Mouse (Mus musculus): ENCODE data around the gene S100a4. TPM values are rescaled to one million over a fixed set of nuclear protein-coding genes. Genes with fewer than 3 reads are reported as not detected.

Gene S100a4
- polyA plus RNA-seq, 1 experiment, result 2.5 TPM

DNA sequence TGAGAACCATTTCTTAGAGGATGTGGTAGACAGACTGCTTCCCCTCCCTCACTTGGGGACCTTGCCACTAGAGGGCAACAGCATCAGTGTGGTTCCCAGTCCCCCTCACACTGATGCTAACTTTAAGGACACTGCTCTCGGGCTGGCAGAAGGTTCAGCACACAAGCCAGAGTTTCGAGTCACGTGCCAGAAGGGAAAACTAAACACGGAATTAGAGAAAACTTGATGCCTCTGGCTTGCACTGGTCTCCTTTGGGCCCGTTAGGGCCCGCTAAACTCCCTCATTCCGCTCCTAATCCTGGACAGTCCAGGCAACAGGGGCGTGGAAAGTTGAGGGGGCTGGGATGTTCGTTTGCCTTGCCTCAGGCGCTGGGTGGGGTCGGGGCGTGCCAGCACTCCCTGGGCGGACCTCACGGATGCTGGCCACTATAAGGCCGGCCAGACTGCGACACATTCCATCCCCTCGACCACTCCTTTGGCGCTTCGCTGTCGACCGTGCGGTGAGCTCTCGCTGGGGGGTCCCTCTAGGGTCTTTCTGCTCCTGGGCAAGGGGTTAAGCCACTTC lies 9.2 kb downstream of the S100a4 start, which contains the start of gene S100a6:
TSS of gene S100a6 (plus strand) at position 155 of the 564 bp plus-strand sequence.
- no peak for TF ChIP-seq POLR2A (IDR thresholded peaks at IDR 0.05; ENCODE audit: borderline replicate concordance, extremely low read depth, insufficient read depth, insufficient read length, poor library complexity, severe bottlenecking)
- TF ChIP-seq CTCF (IDR thresholded peaks at IDR 0.05; ENCODE audit: borderline replicate concordance, extremely low read depth, insufficient read depth, insufficient read length), result peak; percentile 77
- peak; percentile 73 for DNase-seq (ENCODE audit: low read depth)

GRCm38 (mm10) chr3:90613461-90614147 lies 10.0 kb downstream of the S100a4 start:
- DNase-seq (ENCODE audit: low read depth), result no peak
- no peak for TF ChIP-seq POLR2A (IDR thresholded peaks at IDR 0.05; ENCODE audit: borderline replicate concordance, extremely low read depth, insufficient read depth, insufficient read length, poor library complexity, severe bottlenecking)
- no peak for TF ChIP-seq CTCF (IDR thresholded peaks at IDR 0.05; ENCODE audit: borderline replicate concordance, extremely low read depth, insufficient read depth, insufficient read length)

- TF ChIP-seq POLR2A (IDR thresholded peaks at IDR 0.05; ENCODE audit: borderline replicate concordance, extremely low read depth, insufficient read depth, insufficient read length, poor library complexity, severe bottlenecking), result no peak
- TF ChIP-seq CTCF (IDR thresholded peaks at IDR 0.05; ENCODE audit: borderline replicate concordance, extremely low read depth, insufficient read depth, insufficient read length), result no peak
- DNase-seq (ENCODE audit: low read depth), result no peak
Measured at GRCm38 (mm10) chr3:90614148-90614530, 10.6 kb downstream of the S100a4 start.

DNA sequence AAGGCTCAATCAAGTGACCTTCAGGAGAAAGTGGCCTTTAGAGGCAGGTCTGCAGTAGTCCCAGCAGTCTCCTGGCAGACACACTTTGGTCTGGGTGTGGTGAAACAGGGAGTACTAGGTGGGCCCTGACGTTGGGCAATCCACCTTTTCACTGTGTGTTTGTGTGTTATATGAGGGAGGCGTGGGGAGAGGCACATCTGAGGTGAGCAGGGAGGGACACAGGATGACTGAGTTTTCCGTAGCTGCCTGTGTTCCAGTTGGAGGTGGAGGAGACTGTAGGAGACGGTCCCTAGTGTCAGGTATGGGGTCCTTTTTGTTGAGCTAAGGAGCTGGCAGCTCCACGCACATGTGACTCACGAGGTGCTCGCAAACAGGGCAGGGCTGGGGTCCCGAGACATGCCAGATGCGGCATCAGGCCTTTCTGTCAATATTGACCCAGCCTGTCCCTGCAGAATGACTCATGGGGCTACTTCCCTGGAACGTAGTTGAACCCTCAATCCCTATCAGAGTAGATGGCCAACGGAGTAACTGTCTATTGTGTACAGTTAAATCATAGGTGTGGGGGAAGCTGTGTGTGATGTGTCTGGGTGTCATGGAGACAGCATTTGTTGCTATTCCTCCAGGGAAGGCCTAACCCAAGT lies 11.2 kb downstream of the S100a4 start:
- TF ChIP-seq CTCF (IDR thresholded peaks at IDR 0.05; ENCODE audit: borderline replicate concordance, extremely low read depth, insufficient read depth, insufficient read length), result no peak
- no peak for TF ChIP-seq POLR2A (IDR thresholded peaks at IDR 0.05; ENCODE audit: borderline replicate concordance, extremely low read depth, insufficient read depth, insufficient read length, poor library complexity, severe bottlenecking)

DNA sequence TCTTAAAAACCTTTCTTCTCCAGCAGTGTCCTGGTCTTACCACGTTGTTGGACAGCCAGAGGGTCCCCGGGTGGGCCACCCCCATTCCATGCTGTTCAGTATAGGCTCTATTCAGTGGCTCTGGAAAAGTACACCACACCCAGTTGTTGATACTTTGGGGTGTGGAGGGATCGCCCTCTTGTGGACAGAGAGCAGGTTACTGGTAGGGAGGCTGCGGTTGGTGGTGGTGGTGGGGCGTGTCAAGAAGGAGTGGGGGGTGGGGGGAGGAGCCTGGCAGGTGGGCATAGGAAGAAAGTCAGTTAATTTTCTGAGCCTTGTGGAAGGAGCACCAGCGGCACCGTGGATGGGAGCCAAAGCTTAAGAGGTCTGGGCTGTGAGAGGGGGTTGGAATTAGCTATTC lies 11.8 kb downstream of the S100a4 start:
- DNase-seq (ENCODE audit: low read depth), result peak; percentile 69
- TF ChIP-seq POLR2A (IDR thresholded peaks at IDR 0.05; ENCODE audit: borderline replicate concordance, extremely low read depth, insufficient read depth, insufficient read length, poor library complexity, severe bottlenecking), result no peak
- peak; percentile 59; the same call in 1 of the 2 replicates for TF ChIP-seq CTCF (IDR thresholded peaks at IDR 0.05; ENCODE audit: borderline replicate concordance, extremely low read depth, insufficient read depth, insufficient read length)

More for the DNA sequence above, 11.2 kb downstream of the S100a4 start:
- DNase-seq (ENCODE audit: low read depth), result no peak

DNA sequence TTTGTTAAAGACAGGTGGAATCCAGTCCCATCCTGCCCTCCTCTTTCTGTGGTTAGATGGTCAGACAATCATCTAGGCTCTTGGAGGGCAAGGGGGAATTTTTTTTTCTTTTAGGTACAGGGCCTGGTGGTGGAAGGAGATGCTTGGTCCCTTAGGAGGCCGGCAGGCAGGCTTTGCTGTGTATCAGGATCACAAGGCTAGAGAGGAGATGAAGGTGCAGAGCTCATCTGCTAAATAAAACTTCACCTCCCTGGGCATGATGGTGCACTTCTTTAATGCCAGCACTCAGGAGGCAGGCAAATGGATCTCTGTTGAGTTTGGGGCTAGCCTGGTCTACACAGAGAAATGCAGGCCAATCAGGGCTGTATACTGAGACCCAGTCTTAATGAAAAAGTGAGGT lies 12.3 kb downstream of the S100a4 start:
- no peak for TF ChIP-seq CTCF (IDR thresholded peaks at IDR 0.05; ENCODE audit: borderline replicate concordance, extremely low read depth, insufficient read depth, insufficient read length)
- no peak for TF ChIP-seq POLR2A (IDR thresholded peaks at IDR 0.05; ENCODE audit: borderline replicate concordance, extremely low read depth, insufficient read depth, insufficient read length, poor library complexity, severe bottlenecking)
- DNase-seq (ENCODE audit: low read depth), result no peak

DNA sequence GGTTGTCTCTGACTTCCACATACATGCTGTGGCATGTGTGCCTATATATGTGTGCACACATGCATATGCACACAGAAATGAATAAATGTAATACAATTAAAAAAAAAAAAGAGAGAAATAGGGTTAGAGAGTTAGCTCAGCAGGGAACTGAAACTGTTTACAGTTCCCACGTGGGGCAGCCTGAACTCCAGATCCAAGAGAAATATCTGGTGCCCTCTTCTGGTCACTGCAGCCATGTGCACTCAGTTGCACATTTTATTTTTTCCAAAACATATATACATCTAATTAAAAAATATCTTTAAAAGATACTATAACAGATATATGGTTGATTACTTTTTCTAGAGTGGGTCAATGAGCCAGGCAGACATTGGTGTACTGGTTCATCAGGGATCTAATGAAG lies 14.0 kb downstream of the S100a4 start:
- DNase-seq (ENCODE audit: low read depth), result no peak
- no peak for TF ChIP-seq POLR2A (IDR thresholded peaks at IDR 0.05; ENCODE audit: borderline replicate concordance, extremely low read depth, insufficient read depth, insufficient read length, poor library complexity, severe bottlenecking)
- TF ChIP-seq CTCF (IDR thresholded peaks at IDR 0.05; ENCODE audit: borderline replicate concordance, extremely low read depth, insufficient read depth, insufficient read length), result peak; percentile 14; the same call in 1 of the 2 replicates

- no peak for DNase-seq (ENCODE audit: low read depth)
- TF ChIP-seq POLR2A (IDR thresholded peaks at IDR 0.05; ENCODE audit: borderline replicate concordance, extremely low read depth, insufficient read depth, insufficient read length, poor library complexity, severe bottlenecking) (no peak), CTCF (IDR thresholded peaks at IDR 0.05; ENCODE audit: borderline replicate concordance, extremely low read depth, insufficient read depth, insufficient read length) (no peak)
Measured at GRCm38 (mm10) chr3:90621552-90621951, 18.0 kb downstream of the S100a4 start.

DNA sequence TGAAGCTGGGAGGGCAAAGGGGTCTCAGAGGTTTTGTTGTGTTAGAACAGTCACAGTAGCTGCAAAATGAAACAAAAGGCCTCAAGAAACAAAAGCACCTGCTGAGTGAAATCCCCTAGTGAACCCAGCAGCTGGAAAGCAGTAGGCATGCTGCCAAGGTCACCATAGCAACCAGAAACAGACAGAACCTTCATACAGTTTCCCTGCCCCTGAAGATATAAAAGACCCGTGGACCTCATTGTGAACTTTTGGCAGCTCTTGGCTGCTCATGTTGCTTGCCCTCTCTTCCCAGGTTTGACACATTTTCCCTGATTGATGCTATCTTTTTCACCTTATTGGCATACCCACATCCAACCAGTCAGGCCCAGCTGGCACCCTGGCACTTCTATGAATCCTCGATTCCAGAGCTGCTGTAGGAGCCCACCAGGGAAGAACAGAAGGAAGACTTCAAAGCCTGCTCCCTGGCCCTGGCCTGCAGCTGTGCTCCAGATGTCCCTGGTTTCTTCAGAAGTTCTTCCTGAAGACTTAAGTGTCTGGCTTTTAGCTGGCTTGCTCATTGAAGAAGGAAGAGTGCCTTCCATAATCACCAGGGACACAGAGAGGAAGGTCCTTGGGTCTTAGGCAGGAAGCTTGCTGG lies 20.0 kb downstream of the S100a4 start:
- peak; percentile 92 for DNase-seq (ENCODE audit: low read depth)
- TF ChIP-seq POLR2A (IDR thresholded peaks at IDR 0.05; ENCODE audit: borderline replicate concordance, extremely low read depth, insufficient read depth, insufficient read length, poor library complexity, severe bottlenecking) (no peak), CTCF (IDR thresholded peaks at IDR 0.05; ENCODE audit: borderline replicate concordance, extremely low read depth, insufficient read depth, insufficient read length) (no peak)

- DNase-seq (ENCODE audit: low read depth), result no peak
- TF ChIP-seq CTCF (IDR thresholded peaks at IDR 0.05; ENCODE audit: borderline replicate concordance, extremely low read depth, insufficient read depth, insufficient read length), result no peak
- no peak for TF ChIP-seq POLR2A (IDR thresholded peaks at IDR 0.05; ENCODE audit: borderline replicate concordance, extremely low read depth, insufficient read depth, insufficient read length, poor library complexity, severe bottlenecking)
Measured at GRCm38 (mm10) chr3:90625496-90625895, 21.9 kb downstream of the S100a4 start.
